Mouse (Mus musculus) lung, adult 10 weeks (tissue): ENCODE measurements around the gene Fam89a. TPM values are rescaled to one million over a fixed set of nuclear protein-coding genes. Genes with fewer than 3 reads are reported as not detected.

Source experiments
- polyA plus RNA-seq: library from polyadenylated mRNA; stranded (reverse); fragments of 350-450 nt; fragmentation: Illumina TruSeq; extraction: RNeasy Lipid Tissue Mini Kit (QIAGEN cat#74804); gene quantifications from one replicate; pipeline ENCODE4 v1.2.3, GENCODE M21; 2014; ENCODE audit warnings: low read depth, low replicate concordance; ENCODE audit not compliant: insufficient read depth

Fam89a gene
- 3.0 TPM for polyA plus RNA-seq

GRCm38 (mm10) chr8:124751709-124752173, at the start of gene Fam89a:
Fam89a (minus strand) TSS chr8:124751832.

GRCm38 (mm10) chr8:124792708-124793107, 41.1 kb upstream of the Fam89a start, which contains the start of gene Trim67:
Trim67 (plus strand) TSS chr8:124793092.

GRCm38 (mm10) chr8:124721862-124722515, 29.6 kb downstream of the Fam89a start, which contains the start of the genes Ttc13 and Arv1:
Ttc13 (minus strand) TSS chr8:124721983.
Arv1 (plus strand) TSS chr8:124722139.

Other genes starting within 250 kb of the Fam89a start
- 11.0 TPM for gene Cog2, start 231.1 kb downstream of the Fam89a start, polyA plus RNA-seq
- gene Agt, start 182.1 kb downstream of the Fam89a start, polyA plus RNA-seq: 4.7 TPM
- not detected for gene Capn9, start 175.7 kb downstream of the Fam89a start, polyA plus RNA-seq
- 28.9 TPM for gene 2310022B05Rik, start 88.5 kb downstream of the Fam89a start, polyA plus RNA-seq
- 10.7 TPM for gene Ttc13, start 29.8 kb downstream of the Fam89a start, polyA plus RNA-seq
- gene Arv1, start 29.7 kb downstream of the Fam89a start, polyA plus RNA-seq: 5.7 TPM
- gene Trim67, start 41.3 kb upstream of the Fam89a start, polyA plus RNA-seq: 0.12 TPM
- gene Gnpat, start 111.2 kb upstream of the Fam89a start, polyA plus RNA-seq: 38.5 TPM
- 14.4 TPM for gene 2810004N23Rik, start 111.3 kb upstream of the Fam89a start, polyA plus RNA-seq
- 7.6 TPM for gene Exoc8, start 145.9 kb upstream of the Fam89a start, polyA plus RNA-seq
- 8.8 TPM for gene Sprtn, start 146.1 kb upstream of the Fam89a start, polyA plus RNA-seq
- gene Egln1, start 197.5 kb upstream of the Fam89a start, polyA plus RNA-seq: 30.1 TPM